Mouse (Mus musculus) kidney, adult 10 weeks (tissue): Measurements from ENCODE around the gene Clpp. TPM values are rescaled to one million over a fixed set of nuclear protein-coding genes. Genes with fewer than 3 reads are reported as not detected.

Experiments used
- polyA plus RNA-seq: library from polyadenylated mRNA; stranded (reverse); fragments of 350-450 nt; fragmentation: Illumina TruSeq; extraction: RNeasy Lipid Tissue Mini Kit (QIAGEN cat#74804); gene quantifications from one replicate; pipeline ENCODE4 v1.2.3, GENCODE M21; 2014; ENCODE audit warnings: low read depth, low replicate concordance

Clpp gene
- 3.0 TPM for polyA plus RNA-seq

DNA sequence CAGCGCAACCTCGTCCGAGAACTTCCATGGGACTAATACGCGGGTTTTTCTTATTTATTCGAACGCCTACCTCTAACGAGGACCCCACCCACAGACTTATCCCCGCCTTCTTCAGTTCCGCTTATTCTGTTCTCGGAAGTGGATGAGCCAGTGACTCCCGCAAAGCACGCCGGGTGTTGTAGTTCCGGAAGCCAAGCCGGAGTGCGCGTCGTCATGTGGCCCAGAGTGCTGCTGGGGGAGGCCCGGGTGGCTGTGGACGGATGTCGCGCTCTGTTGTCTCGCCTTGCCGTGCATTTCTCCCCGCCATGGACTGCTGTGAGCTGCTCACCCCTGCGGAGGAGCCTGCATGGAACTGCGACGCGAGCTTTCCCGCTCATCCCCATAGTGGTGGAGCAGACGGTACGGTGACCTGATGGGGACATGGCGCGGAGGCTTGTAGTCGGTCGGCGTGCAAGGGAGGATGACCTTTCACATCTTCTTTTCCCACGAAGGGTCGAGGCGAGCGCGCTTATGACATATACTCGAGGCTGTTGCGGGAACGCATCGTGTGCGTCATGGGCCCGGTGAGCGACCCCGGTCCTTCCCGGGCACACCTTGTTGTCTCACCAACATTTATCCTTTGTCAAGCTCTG is at the start of gene Clpp:
Gene Clpp (plus strand): TSS at position 191 of the 632 bp plus-strand sequence.

DNA sequence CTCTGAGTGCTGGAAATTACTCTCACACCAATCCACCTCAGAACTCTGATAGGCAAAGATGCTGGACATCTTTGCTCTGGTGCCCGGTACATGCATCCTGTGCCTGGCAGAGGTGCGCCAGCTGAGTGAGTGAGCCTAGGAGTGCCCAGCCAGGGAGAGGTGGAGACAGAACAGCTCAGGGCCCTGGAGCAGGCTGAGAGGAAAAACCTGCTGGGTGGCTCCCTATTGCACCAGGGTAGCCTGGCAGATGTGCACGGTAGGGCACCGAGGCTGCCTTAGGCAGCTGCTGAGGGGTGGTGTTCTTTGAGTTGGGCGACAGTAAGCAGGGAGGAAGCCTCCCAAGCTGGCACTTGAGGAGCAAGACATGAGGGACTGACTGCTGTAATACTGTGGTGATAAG is 8.1 kb upstream of the Clpp start, which contains the start of gene Acer1:
Gene Acer1 (minus strand): TSS at position 114 of the 400 bp plus-strand sequence.

DNA sequence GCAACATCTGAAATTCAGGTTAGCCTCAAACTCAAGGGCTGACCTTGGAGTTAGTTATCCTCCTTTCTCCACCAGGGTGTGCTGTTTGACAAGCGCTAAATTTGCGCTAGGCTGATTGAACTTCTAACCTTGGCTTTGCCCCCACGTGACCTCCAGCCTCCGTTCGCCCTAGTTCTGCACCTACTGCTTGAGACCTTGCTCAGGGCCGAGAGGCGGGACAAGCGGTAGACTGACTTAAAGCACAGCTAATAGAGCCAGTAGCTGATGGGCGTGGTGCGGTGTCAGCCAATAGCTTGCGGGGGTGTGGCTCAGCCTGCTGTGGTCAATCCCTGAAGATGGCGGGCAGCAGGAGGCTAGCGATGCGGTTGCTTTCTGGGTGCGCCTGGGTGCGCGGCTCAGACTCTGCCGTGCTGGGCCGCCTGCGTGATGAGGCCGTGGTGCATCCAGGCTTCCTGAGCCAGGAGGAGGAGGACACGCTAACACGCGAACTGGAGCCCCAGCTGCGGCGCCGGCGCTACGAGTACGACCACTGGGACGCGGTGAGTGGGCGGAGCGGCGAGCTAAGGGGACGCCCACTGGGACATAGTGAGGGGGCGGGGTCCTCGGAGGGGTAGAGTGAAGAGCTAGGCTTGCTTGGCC is 7.0 kb downstream of the Clpp start, which contains the start of gene Alkbh7:
Gene Alkbh7 (plus strand): TSS at position 311 of the 639 bp plus-strand sequence.

DNA sequence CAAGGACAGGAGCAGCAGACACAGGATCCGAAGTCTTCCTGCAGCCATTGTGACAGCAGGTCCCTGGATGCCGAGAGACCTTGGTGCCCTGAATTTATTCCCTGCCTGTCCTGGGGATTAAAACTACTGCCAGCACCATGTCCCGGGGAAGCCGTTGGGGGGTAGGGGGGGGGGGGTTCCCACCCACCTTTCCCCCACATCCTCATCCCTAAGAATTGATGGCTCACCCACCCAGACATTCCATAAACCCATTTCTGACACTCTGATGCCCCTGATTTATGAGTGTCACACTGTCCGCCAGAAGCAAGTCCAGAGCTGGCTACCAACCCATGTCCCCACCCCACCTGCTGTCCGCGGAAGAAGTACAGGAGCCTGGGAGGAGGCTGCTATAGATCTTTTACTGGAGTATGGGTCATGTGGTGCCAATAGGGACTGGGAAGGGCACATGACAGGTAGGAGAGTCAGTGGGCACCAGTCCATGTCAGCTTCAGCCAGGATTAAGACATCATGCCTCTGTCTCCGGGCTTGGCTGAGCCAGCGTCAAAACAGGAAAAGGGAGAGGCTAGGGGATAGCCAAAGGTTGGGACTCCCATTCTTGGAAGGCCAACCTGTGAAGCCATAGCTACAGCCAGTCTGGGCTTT is 10.0 kb downstream of the Clpp start, which contains the start of gene Pspn:
Gene Pspn (minus strand): TSS at position 51 of the 642 bp plus-strand sequence.

DNA sequence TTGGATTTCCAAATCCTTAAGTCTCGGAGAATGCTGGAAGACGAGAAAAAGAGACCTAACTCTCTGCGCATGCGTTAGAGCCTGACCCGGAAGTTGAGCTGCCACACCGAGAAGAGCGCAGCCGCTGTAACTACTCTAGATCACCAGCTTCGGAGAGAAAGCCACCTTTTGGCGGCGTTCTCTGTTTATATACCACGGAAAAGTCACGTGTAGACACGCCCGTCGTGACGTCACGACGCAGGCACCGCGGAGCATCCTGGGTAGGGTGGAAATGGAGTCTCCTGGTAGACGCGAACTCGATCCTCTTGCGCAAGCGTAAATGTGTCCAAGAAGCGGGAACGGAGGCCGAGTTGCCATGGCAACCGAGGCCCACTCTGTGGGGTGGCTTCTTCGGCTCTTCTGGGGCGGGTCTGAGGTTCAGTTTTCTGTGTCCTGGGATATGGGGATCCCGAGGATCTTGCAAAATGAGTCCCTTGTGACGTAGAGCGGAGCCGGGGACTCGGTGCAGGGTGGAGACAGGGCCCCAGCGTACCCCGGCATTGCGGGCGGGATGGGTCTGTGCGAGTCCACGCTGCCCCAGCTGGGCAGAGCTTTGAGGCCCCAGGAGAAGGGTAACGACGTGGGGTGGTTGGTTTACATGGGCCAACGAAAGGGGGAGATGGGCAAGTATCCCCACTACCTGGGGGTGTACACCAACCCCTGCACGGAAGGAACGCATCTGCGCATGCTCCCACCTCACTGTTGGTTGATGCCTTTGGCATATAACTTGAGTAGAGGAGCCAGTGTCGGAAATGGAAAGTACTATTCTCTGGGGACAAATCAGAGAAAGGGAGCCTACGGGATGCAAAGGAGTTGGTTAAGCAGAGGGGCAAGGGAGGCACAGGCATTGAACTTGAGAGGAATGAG is 21.4 kb downstream of the Clpp start, which contains the start of the genes Gtf2f1 and Gm17949:
Gene Gtf2f1 (minus strand): TSS at position 53 of the 906 bp plus-strand sequence.
Gene Gm17949 (plus strand): TSS at position 234 of the 906 bp plus-strand sequence.

DNA sequence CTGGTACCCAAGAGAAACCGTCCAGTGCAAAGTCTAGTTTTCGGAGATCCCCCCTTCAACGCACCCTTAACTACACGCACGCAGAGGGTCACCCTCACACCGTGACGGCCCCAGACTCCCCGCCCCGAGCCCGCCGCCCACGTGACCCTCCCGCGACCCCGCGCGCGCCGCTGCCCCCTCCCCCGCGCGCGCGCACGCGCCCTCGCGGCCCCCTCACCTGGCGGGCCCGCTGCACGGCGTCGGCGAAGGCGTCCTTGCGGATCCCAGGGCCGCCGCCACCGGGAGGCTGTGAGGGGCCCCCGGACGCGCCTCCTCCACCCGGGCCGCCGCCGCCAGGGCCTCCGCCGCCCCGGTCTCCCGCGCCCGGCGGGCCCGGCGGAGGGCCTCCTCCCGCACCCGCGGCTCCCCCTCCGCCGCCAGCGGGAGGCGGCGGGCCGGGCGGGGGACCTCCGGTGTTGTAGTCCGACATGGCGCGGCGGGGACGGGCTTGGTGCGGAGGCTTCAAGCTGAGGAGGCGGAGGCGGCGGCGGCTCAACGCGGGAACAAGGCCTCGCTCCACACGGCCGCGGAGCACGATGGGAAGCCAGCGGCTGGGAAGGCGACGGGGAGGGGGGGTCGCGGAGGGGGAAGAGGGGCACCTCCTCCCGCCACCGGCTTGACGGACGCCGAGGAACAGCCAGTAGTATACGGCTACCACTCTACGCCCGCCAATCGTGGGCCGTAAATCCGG is 41.0 kb downstream of the Clpp start, which contains the start of gene Khsrp:
Gene Khsrp (minus strand): TSS at position 592 of the 730 bp plus-strand sequence.

DNA sequence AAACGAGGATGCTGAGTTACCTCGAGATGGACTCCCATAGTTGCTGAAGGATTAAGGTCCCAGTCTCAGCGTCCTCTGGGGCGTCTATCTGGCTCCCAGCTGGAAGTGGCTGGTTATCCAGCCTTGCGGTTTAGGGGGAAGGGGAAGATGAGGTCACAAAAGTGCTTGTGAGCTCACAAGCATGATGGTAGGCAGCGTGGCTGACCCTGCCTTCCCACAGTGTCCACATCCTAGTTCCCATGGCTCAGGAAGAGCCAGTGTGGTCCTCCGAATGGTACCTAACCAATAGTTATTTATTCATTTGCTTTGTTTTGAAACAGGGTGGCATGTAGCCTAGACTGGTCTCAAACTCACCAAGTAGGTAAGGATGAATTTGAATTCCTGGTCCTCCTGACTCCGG is 51.4 kb downstream of the Clpp start, which contains the start of gene Slc25a41:
Gene Slc25a41 (minus strand): TSS at position 101 of the 400 bp plus-strand sequence.

Other genes with a start within 250 kb of the Clpp start
- gene Nrtn, start 232.8 kb upstream of the Clpp start, polyA plus RNA-seq, result not detected
- 1.3 TPM for gene Dus3l, start 225.5 kb upstream of the Clpp start, polyA plus RNA-seq
- not detected for gene Prr22, start 220.1 kb upstream of the Clpp start, polyA plus RNA-seq
- 0.12 TPM for gene Rfx2, start 159.3 kb upstream of the Clpp start, polyA plus RNA-seq
- not detected for gene Acsbg2, start 115.9 kb upstream of the Clpp start, polyA plus RNA-seq
- not detected for gene 1700061G19Rik, start 114.8 kb upstream of the Clpp start, polyA plus RNA-seq
- gene Mllt1, start 54.9 kb upstream of the Clpp start, polyA plus RNA-seq, result 0.49 TPM
- not detected for gene Acer1, start 8.2 kb upstream of the Clpp start, polyA plus RNA-seq
- gene Alkbh7, start 7.0 kb downstream of the Clpp start, polyA plus RNA-seq, result 3.5 TPM
- not detected for gene Pspn, start 9.7 kb downstream of the Clpp start, polyA plus RNA-seq
- 2.4 TPM for gene Gtf2f1, start 21.0 kb downstream of the Clpp start, polyA plus RNA-seq
- not detected for gene Gm17949, start 21.2 kb downstream of the Clpp start, polyA plus RNA-seq
- gene Khsrp, start 41.2 kb downstream of the Clpp start, polyA plus RNA-seq, result 4.1 TPM
- gene Slc25a41, start 51.3 kb downstream of the Clpp start, polyA plus RNA-seq, result not detected
- 14.2 TPM for gene Crb3, start 68.8 kb downstream of the Clpp start, polyA plus RNA-seq
- gene Slc25a23, start 69.6 kb downstream of the Clpp start, polyA plus RNA-seq, result 21.2 TPM
- gene Dennd1c, start 88.2 kb downstream of the Clpp start, polyA plus RNA-seq, result not detected
- not detected for gene Tubb4a, start 97.5 kb downstream of the Clpp start, polyA plus RNA-seq
- gene Tnfsf9, start 115.0 kb downstream of the Clpp start, polyA plus RNA-seq, result 0.49 TPM
- gene Cd70, start 159.5 kb downstream of the Clpp start, polyA plus RNA-seq, result not detected
- gene Tnfsf14, start 203.9 kb downstream of the Clpp start, polyA plus RNA-seq, result not detected
- gene C3, start 237.8 kb downstream of the Clpp start, polyA plus RNA-seq, result 24.6 TPM